Mouse (Mus musculus): ENCODE measurements around the gene Vwa3a. TPM values are rescaled to one million over a fixed set of nuclear protein-coding genes. Genes with fewer than 3 reads are reported as not detected.

Vwa3a gene
- polyA plus RNA-seq, 1 experiment from 2014 or later = 0.43 TPM

DNA sequence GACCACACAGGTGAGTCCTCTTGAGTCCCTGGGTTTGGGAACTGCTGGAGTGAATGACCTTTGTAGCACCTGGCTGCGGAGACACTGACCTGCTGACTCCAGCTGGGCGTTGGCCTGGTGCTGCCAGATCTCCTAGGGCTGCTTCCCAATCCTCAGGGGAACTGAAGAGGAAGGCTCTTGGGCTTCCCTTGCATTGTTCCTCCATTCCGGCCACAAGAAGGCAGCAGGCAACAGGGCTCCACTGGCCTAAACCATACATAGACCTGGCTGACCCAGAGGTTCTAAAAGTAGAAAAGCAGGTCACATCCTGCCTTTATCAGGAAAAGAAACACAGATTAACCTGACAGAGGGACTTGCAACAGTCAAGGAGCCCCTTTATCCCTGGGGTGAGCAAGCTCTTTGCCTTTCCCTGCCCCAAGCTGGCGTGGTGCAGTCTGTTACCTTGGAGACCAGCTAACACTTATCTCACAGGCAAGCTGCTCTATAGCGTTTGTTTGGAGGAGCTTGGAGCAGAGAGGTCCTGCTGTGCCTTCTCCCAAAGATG, 512 bp downstream of the Vwa3a start:
- WGBS = 12% methylated on average over 5 of the region's 5 CpGs
- Histone ChIP-seq H3K4me3 (replicated peaks; ENCODE audit: low read length) (no peak overlapping the region), H3K4me1 (ENCODE audit: control insufficient read depth, insufficient read depth, low read length) (0 out of 2 replicates have a peak, but pooled peaks cover 6% of the 10 kb centered on the region), H3K27me3 (ENCODE audit: control insufficient read depth, insufficient read depth, low read length) (no peaks in the 10 kb centered on the region), H3K9me3 (replicated peaks; ENCODE audit: control insufficient read depth, low read length) (no peaks in the 10 kb centered on the region), H3K36me3 (ENCODE audit: control insufficient read depth, insufficient read depth, low read length) (no peaks in the 10 kb centered on the region), H3K4me2 (ENCODE audit: low read depth, low read length) (no peak overlapping the region), H3K27ac (ENCODE audit: low read length) (no peak overlapping the region), H3K9ac (ENCODE audit: low read length) (no peak overlapping the region)
- peak; percentile 67; the same call in 1 of the 2 replicates for ATAC-seq (ENCODE audit: insufficient read depth, low FRiP score)

DNA sequence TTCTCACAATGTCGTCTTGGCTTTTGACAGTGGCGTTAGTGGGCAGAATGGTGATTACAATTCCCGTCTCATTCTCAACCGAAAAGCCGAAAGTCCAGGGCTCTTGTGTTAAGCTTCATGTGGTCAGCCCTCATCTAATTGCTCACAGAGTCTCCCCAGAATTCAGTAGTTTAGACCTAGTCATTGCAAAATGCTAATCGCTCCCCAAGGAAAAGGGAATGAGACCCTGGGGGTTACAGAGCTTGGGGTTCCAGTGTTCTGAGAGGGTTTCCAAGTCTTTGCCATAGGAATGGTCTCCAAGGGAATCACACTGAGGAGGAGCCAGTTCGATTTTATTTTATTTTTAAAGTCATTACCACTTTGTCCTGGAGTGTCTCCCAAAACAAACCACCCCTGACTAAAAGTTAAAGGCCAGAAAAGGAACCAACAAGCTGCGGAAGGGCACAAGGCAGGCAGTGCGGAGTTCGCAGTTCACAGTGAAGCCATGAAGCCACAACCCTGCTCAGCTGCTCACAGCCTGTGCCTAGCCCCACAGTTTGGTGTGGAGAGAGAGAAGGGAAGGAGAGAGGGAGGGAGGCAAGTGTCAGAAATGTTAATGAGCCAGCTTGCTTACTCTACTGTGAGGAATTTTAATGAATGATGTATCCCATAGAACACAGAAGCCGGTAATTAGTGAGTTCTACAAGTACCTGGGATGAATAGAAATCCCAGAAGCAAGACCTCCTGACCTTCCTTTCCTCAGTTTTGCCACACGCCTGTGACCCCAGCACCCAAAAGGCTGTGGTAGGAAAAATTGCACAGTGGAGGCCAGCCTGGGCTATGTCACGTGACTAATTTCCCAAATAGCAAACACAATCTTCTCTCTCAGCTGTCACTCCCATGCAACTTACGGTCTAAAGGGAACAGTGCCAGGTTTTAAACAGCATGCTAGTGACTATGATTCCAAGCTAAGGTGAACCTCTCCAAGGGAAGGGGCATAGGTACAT, 4.5 kb downstream of the Vwa3a start:
- H3K27ac ChIP-seq (ENCODE audit: low read length) = no peak overlapping the region
- H3K4me3 ChIP-seq (replicated peaks; ENCODE audit: low read length) = no peak overlapping the region
- no peaks in the 10 kb centered on the region for H3K27me3 ChIP-seq (ENCODE audit: control insufficient read depth, insufficient read depth, low read length)
- no peak overlapping the region for H3K4me2 ChIP-seq (ENCODE audit: low read depth, low read length)
- no peak for ATAC-seq (ENCODE audit: insufficient read depth, low FRiP score)
- WGBS = 74% methylated on average over 14 of the region's 14 CpGs
- no peaks in the 10 kb centered on the region for H3K36me3 ChIP-seq (ENCODE audit: control insufficient read depth, insufficient read depth, low read length)
- no peak overlapping the region for H3K9ac ChIP-seq (ENCODE audit: low read length)
- 0 out of 2 replicates have a peak, but pooled peaks cover 3% of the 10 kb centered on the region for H3K4me1 ChIP-seq (ENCODE audit: control insufficient read depth, insufficient read depth, low read length)
- H3K9me3 ChIP-seq (replicated peaks; ENCODE audit: control insufficient read depth, low read length) = no peaks in the 10 kb centered on the region

DNA sequence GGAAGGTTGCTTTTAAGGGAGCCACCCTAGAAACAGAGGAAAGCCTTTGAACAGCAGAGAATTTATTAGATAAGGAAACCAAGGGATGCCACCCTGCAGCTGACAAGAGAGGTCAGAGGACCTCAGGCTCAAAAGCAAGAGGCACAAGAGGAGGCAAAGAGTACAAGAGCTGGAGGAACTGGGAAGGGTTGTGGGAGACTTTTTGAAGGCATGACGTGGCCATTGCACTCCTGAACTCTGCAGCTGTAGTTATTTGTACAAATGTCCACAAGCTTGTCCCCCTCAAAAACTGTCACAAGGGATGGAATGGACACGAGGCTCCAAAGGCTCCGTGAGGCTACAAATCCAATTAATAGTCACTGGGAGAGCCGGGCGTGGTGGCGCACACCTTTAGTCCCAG, 5.5 kb downstream of the Vwa3a start:
- H3K27ac ChIP-seq (ENCODE audit: low read length) = no peak overlapping the region
- no peaks in the 10 kb centered on the region for H3K9me3 ChIP-seq (replicated peaks; ENCODE audit: control insufficient read depth, low read length)
- no peak overlapping the region for H3K4me2 ChIP-seq (ENCODE audit: low read depth, low read length)
- no peak overlapping the region for H3K4me3 ChIP-seq (replicated peaks; ENCODE audit: low read length)
- ATAC-seq (ENCODE audit: insufficient read depth, low FRiP score) = no peak
- no peaks in the 10 kb centered on the region for H3K36me3 ChIP-seq (ENCODE audit: control insufficient read depth, insufficient read depth, low read length)
- H3K9ac ChIP-seq (ENCODE audit: low read length) = no peak overlapping the region
- H3K4me1 ChIP-seq (ENCODE audit: control insufficient read depth, insufficient read depth, low read length) = no peaks in the 10 kb centered on the region
- 85% methylated on average over 6 of the region's 6 CpGs for WGBS
- H3K27me3 ChIP-seq (ENCODE audit: control insufficient read depth, insufficient read depth, low read length) = no peaks in the 10 kb centered on the region

- no peak for ATAC-seq (ENCODE audit: insufficient read depth, low FRiP score)
- 44% methylated on average over 3 of the region's 3 CpGs for WGBS
Observed at GRCm38 (mm10) chr7:120746029-120746428, 6.9 kb downstream of the Vwa3a start.

GRCm38 (mm10) chr7:120746821-120747220, 7.7 kb downstream of the Vwa3a start:
- Histone ChIP-seq H3K4me1 (ENCODE audit: control insufficient read depth, insufficient read depth, low read length) (no peaks in the 10 kb centered on the region), H3K36me3 (ENCODE audit: control insufficient read depth, insufficient read depth, low read length) (no peaks in the 10 kb centered on the region), H3K9me3 (replicated peaks; ENCODE audit: control insufficient read depth, low read length) (no peaks in the 10 kb centered on the region), H3K27ac (ENCODE audit: low read length) (no peak overlapping the region), H3K4me2 (ENCODE audit: low read depth, low read length) (no peak overlapping the region), H3K4me3 (replicated peaks; ENCODE audit: low read length) (no peak overlapping the region), H3K27me3 (ENCODE audit: control insufficient read depth, insufficient read depth, low read length) (no peaks in the 10 kb centered on the region), H3K9ac (ENCODE audit: low read length) (no peak overlapping the region)
- no peak for ATAC-seq (ENCODE audit: insufficient read depth, low FRiP score)
- WGBS = 90% methylated on average over 5 of the region's 5 CpGs

More at GRCm38 (mm10) chr7:120746029-120746428, 6.9 kb downstream of the Vwa3a start:
- no peak overlapping the region for H3K27ac ChIP-seq (ENCODE audit: low read length)
- no peaks in the 10 kb centered on the region for H3K4me1 ChIP-seq (ENCODE audit: control insufficient read depth, insufficient read depth, low read length)
- no peaks in the 10 kb centered on the region for H3K36me3 ChIP-seq (ENCODE audit: control insufficient read depth, insufficient read depth, low read length)
- H3K4me2 ChIP-seq (ENCODE audit: low read depth, low read length) = no peak overlapping the region
- no peaks in the 10 kb centered on the region for H3K27me3 ChIP-seq (ENCODE audit: control insufficient read depth, insufficient read depth, low read length)
- H3K9ac ChIP-seq (ENCODE audit: low read length) = no peak overlapping the region
- H3K4me3 ChIP-seq (replicated peaks; ENCODE audit: low read length) = no peak overlapping the region
- no peaks in the 10 kb centered on the region for H3K9me3 ChIP-seq (replicated peaks; ENCODE audit: control insufficient read depth, low read length)

DNA sequence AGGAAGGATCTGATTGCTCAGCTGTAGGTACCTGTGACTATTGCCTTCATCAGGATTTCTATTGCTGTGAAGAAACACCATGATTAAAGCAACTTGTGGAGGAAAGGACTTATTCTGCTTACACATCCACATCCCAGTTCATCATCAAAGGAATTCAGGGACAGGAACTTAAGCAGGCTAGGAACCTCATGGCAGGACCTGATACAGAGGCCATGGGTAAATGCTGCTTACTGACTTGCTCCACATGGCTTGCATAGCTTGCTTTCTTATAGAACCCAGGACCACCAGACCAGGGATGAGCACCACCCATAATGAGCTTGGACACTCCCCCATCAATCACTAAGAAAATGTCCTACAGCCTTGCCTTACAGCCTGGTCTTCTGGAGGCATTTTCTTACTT, 9.4 kb downstream of the Vwa3a start:
- Histone ChIP-seq H3K4me3 (replicated peaks; ENCODE audit: low read length) (no peak overlapping the region), H3K9me3 (replicated peaks; ENCODE audit: control insufficient read depth, low read length) (no peaks in the 10 kb centered on the region), H3K4me1 (ENCODE audit: control insufficient read depth, insufficient read depth, low read length) (no peaks in the 10 kb centered on the region), H3K36me3 (ENCODE audit: control insufficient read depth, insufficient read depth, low read length) (no peaks in the 10 kb centered on the region), H3K9ac (ENCODE audit: low read length) (no peak overlapping the region), H3K4me2 (ENCODE audit: low read depth, low read length) (no peak overlapping the region), H3K27ac (ENCODE audit: low read length) (no peak overlapping the region), H3K27me3 (ENCODE audit: control insufficient read depth, insufficient read depth, low read length) (no peaks in the 10 kb centered on the region)
- ATAC-seq (ENCODE audit: insufficient read depth, low FRiP score) = no peak

- Histone ChIP-seq H3K9me3 (replicated peaks; ENCODE audit: control insufficient read depth, low read length) (no peaks in the 10 kb centered on the region), H3K9ac (ENCODE audit: low read length) (no peak overlapping the region), H3K36me3 (ENCODE audit: control insufficient read depth, insufficient read depth, low read length) (no peaks in the 10 kb centered on the region), H3K4me1 (ENCODE audit: control insufficient read depth, insufficient read depth, low read length) (no peaks in the 10 kb centered on the region), H3K27me3 (ENCODE audit: control insufficient read depth, insufficient read depth, low read length) (no peaks in the 10 kb centered on the region), H3K27ac (ENCODE audit: low read length) (no peak overlapping the region), H3K4me3 (replicated peaks; ENCODE audit: low read length) (no peak overlapping the region), H3K4me2 (ENCODE audit: low read depth, low read length) (no peak overlapping the region)
- no peak for ATAC-seq (ENCODE audit: insufficient read depth, low FRiP score)
Observed at GRCm38 (mm10) chr7:120751330-120751729, 12.2 kb downstream of the Vwa3a start.

GRCm38 (mm10) chr7:120751906-120752305, 12.8 kb downstream of the Vwa3a start:
- Histone ChIP-seq H3K4me3 (replicated peaks; ENCODE audit: low read length) (no peak overlapping the region), H3K9me3 (replicated peaks; ENCODE audit: control insufficient read depth, low read length) (no peaks in the 10 kb centered on the region), H3K27ac (ENCODE audit: low read length) (no peak overlapping the region), H3K9ac (ENCODE audit: low read length) (no peak overlapping the region), H3K27me3 (ENCODE audit: control insufficient read depth, insufficient read depth, low read length) (no peaks in the 10 kb centered on the region), H3K4me1 (ENCODE audit: control insufficient read depth, insufficient read depth, low read length) (no peaks in the 10 kb centered on the region), H3K36me3 (ENCODE audit: control insufficient read depth, insufficient read depth, low read length) (no peaks in the 10 kb centered on the region), H3K4me2 (ENCODE audit: low read depth, low read length) (no peak overlapping the region)
- 85% methylated on average over 7 of the region's 7 CpGs for WGBS
- ATAC-seq (ENCODE audit: insufficient read depth, low FRiP score) = no peak

- no peaks in the 10 kb centered on the region for H3K9me3 ChIP-seq (replicated peaks; ENCODE audit: control insufficient read depth, low read length)
- no peak overlapping the region for H3K9ac ChIP-seq (ENCODE audit: low read length)
- H3K27me3 ChIP-seq (ENCODE audit: control insufficient read depth, insufficient read depth, low read length) = no peaks in the 10 kb centered on the region
- no peak overlapping the region for H3K4me2 ChIP-seq (ENCODE audit: low read depth, low read length)
- no peaks in the 10 kb centered on the region for H3K36me3 ChIP-seq (ENCODE audit: control insufficient read depth, insufficient read depth, low read length)
- no peak overlapping the region for H3K27ac ChIP-seq (ENCODE audit: low read length)
- no peak overlapping the region for H3K4me3 ChIP-seq (replicated peaks; ENCODE audit: low read length)
- ATAC-seq (ENCODE audit: insufficient read depth, low FRiP score) = peak; percentile 82; the same call in 1 of the 2 replicates
- 9% methylated on average over 5 of the region's 5 CpGs for WGBS
- no peaks in the 10 kb centered on the region for H3K4me1 ChIP-seq (ENCODE audit: control insufficient read depth, insufficient read depth, low read length)
Observed at GRCm38 (mm10) chr7:120754671-120755070, 15.6 kb downstream of the Vwa3a start.
